Mouse (Mus musculus): Measurements from ENCODE around the gene Cep126.

The Cep126 gene

GRCm38 (mm10) chr9:8134117-8134574 lies at the start of gene Cep126:
TSS of gene Cep126 (minus strand) at chr9:8134294.
- peak; percentile 51 for DNase-seq (ENCODE audit: low spot score)

DNA sequence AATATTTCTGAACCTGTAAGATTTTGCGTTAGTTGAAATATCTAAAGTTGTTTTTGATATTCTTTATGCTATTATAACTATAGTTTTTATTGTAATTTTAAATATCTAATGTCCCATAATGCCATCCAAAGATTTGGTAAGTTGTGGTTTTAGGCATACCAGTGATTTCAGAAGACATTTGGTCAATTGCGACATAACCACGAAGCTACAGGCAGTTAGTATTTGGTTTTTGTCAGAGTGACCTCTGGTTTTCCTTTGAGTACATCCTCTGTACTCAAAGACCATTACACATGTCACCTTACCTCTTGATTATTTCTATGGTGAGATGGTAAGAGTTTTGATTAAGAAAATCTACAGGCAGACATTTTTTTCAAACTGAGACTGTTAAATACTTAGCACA lies 45.5 kb upstream of the Cep126 start:
- DNase-seq (ENCODE audit: low spot score) = no peak

- peak; percentile 32 for DNase-seq (ENCODE audit: low spot score)
Observed at GRCm38 (mm10) chr9:8177099-8177498, 43.0 kb upstream of the Cep126 start.

GRCm38 (mm10) chr9:8157011-8157410 lies 22.9 kb upstream of the Cep126 start:
- DNase-seq (ENCODE audit: low spot score) = no peak

- DNase-seq (ENCODE audit: low spot score) = no peak
Observed at GRCm38 (mm10) chr9:8139501-8139900, 5.4 kb upstream of the Cep126 start.

GRCm38 (mm10) chr9:8133586-8134115 lies 443 bp downstream of the Cep126 start:
- DNase-seq (ENCODE audit: low spot score) = no peak

DNA sequence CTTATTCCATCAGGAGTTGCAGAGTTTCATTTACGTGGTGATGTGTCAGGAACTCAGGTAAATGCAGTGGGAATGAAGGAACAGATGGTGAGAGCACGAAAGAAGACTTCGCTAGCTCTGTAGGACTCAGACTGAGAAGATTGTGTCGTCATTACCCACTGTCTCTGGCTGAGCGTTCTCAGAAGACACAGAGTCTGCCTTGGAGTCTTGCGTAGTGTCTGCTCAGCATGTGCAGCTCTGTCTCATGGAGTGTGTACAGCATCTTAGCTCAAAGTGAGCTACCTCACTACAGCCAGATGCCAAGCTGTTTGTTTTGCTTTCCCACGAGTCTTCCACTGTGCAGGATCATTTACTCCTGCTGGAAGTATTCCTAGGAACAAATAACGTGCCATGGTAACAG lies 10.6 kb downstream of the Cep126 start:
- no peak for DNase-seq (ENCODE audit: low spot score)

DNA sequence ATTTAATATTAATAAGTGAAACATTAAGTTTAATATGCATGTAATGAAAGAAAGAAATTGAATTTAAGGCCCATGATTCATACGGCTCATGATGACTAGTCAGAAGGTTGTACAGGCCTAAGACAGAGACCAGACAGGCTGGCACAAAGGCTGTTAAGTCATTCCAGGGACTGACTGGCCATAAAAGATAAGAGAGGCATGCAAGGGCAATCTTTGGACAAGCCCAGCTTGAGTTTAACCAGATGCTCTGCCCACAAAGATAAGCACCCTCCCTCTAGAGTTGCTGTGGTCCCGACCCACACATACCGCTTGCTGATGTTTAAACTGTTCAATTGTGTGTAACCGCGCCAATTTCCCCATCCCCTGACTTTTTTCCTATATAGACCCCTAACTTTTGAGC lies 19.6 kb downstream of the Cep126 start:
- no peak for DNase-seq (ENCODE audit: low spot score)

GRCm38 (mm10) chr9:8103050-8103449 lies 31.0 kb downstream of the Cep126 start:
- no peak for DNase-seq (ENCODE audit: low spot score)

- no peak for DNase-seq (ENCODE audit: low spot score)
Observed at GRCm38 (mm10) chr9:8100962-8101361, 33.1 kb downstream of the Cep126 start.

GRCm38 (mm10) chr9:8078882-8079281 lies 55.2 kb downstream of the Cep126 start:
- no peak for DNase-seq (ENCODE audit: low spot score)

DNA sequence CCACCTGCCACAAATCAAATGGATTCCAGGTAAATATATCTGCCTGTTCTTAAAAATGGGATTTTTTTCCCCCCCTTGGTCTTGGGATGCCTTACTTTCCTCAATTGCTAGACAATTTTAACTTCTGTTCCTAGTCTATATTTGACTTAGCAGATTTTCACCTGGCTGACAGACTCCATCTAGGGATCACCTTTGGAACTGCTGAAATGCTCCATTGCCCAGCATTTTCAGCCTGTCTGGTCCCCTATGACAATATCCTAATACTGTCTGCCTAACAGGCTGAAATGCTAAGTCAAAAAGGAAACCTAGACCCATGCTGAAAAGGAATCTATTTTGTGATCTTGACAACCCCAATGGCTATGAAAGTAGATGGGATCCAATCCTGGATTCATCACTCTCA lies 59.7 kb downstream of the Cep126 start:
- DNase-seq (ENCODE audit: low spot score) = peak; percentile 19

- no peak for DNase-seq (ENCODE audit: low spot score)
Observed at GRCm38 (mm10) chr9:8073203-8073755, 60.8 kb downstream of the Cep126 start.

- DNase-seq (ENCODE audit: low spot score) = no peak
Observed at GRCm38 (mm10) chr9:8059636-8060035, 74.5 kb downstream of the Cep126 start.

- DNase-seq (ENCODE audit: low spot score) = no peak
Observed at GRCm38 (mm10) chr9:8054831-8055230, 79.3 kb downstream of the Cep126 start.

DNA sequence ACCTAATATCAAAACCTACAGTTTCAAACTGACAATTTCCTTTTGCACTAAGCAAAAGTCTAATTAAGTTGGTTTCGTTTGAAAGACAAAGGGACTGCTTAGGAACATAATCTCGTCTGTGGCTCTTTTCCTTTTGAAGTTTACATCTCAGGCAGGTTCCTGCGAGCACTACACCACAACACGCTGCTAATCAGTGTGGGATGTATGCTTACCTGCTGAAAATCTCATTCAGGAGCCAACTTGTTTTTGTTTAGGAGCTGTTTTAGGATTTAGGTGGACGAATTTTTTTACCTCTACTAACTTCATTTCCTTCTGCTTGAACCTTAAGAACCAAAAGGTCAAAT lies 91.1 kb downstream of the Cep126 start:
- DNase-seq (ENCODE audit: low spot score) = no peak

DNA sequence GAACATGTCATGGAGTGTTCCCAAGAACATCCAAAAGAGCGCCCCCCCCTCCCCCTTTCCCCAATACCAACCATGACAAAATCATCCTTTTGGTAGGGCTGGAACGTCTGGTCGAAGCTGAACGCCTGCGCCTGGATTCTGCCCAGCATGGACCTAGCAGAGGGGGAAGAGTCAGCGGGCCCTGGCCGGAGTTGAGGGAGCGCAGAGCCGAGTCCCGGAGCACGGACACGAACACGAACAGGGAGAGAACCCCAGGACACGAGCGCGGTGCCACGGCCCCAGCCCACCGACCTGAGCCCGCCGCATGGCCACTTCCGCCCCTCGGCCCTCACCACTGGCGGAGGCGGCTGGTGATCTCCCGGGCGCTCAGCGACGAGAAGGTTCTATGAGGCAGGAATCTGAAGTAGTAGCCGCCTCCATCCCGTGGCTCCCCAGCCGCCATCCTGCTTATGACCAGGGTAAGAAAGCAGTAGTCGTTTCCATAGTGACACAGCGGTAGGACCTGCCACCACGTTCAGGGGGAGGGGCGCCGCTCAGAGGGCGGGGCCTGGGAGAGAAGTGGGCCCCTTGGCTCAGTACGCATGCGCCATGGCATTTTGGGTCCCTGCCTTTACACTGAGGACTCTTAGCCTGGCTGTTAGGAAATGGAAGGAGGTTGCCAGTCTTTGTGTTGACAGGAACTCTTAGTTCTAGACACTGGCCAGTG lies 91.6 kb downstream of the Cep126 start, which contains the start of gene Cfap300:
Cfap300 (minus strand) TSS at position 486 of the 706 bp plus-strand sequence.
- peak; percentile 94 for DNase-seq (ENCODE audit: low spot score)

DNA sequence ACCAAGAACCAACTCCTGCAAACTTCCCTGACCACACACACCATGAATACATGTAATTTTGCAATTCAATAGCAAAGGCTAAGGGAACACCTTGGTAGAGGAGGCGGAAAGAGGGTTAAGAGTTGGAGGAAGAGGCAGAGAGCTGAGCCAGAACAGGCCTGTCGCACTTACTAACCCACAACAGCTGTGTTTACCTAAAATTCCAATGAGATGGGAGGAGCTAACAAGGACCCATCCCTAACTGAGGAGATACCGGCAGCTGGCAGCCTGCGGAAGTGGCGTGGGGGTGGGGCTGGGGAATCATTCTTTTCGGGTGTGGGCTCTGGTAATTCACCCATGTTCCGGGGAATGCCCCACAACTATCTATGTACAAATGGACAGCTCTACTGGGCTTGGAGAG lies 98.5 kb downstream of the Cep126 start:
- DNase-seq (ENCODE audit: low spot score) = no peak

DNA sequence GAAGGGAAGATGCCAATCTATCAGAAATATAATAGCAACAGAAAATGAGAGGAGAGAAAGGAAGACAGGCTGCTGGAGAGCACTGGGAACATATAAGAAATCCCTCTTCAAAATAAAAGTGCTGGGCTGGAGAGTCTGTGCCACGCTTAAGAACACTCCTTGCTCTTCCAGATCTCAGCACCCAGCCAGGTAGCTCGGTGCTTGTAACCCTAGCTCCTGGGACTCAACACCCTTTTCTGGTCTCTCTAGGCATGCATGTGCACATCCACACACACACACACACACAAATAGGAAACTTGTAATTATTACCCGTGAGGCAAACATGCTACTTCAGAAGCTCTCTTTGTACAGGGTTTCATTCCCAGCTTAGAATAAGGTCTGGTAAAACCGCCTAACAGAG lies 99.0 kb downstream of the Cep126 start:
- DNase-seq (ENCODE audit: low spot score) = no peak

- no peak for DNase-seq (ENCODE audit: low spot score)
Observed at GRCm38 (mm10) chr9:8034143-8034542, 100.0 kb downstream of the Cep126 start.

- no peak for DNase-seq (ENCODE audit: low spot score)
Observed at GRCm38 (mm10) chr9:8032847-8033246, 101.2 kb downstream of the Cep126 start.
